Mouse (Mus musculus) ovary, adult 18-20 months (tissue): Measurements from ENCODE around the gene Sbno1.

Source experiments
- DNase-seq: peaks from one replicate; pipeline ENCODE4 v3.0.0; 2022; ENCODE audit warnings: low spot score, mixed read lengths

Sbno1 gene

GRCm38 (mm10) chr5:124334392-124334791 lies 91.4 kb downstream of the Sbno1 start:
- DNase-seq, result no peak

- no peak for DNase-seq
Observed at GRCm38 (mm10) chr5:124330086-124330485, 95.7 kb downstream of the Sbno1 start.

- peak; percentile 100 for DNase-seq
Observed at GRCm38 (mm10) chr5:124327510-124328364, 98.1 kb downstream of the Sbno1 start, which contains the start of the genes Mphosph9 and 2810006K23Rik. TSS of gene Mphosph9 (minus strand) at chr5:124327972. TSS of gene 2810006K23Rik (plus strand) at chr5:124328089.

GRCm38 (mm10) chr5:124326829-124327228 lies 99.0 kb downstream of the Sbno1 start:
- no peak for DNase-seq
